Mouse (Mus musculus) liver, postnatal 0 days (tissue): ENCODE data around the gene Usf2.
"Not testable (repeated sequence)": the region's sequence is repeated elsewhere in the genome, so short reads cannot be mapped to it uniquely, and the experiment has no call there.

Experiments
- CTCF ChIP-seq: sonication (generic); IDR thresholded peaks from 2 replicates; pipeline ENCODE4 v1.5.1; 2016; ENCODE audit warnings: antibody characterized with exemption, low read depth
- EP300 ChIP-seq: IDR thresholded peaks from 2 replicates; pipeline ENCODE4 v1.6.1; 2016; ENCODE audit warnings: antibody characterized with exemption, low read depth, mild to moderate bottlenecking

- not testable (repeated sequence) for TF ChIP-seq CTCF, EP300
Measured at GRCm38 (mm10) chr7:30949902-30950301, 6.7 kb downstream of the Usf2 start.
